Mouse (Mus musculus): Measurements from ENCODE around the gene Agap1. TPM values are rescaled to one million over a fixed set of nuclear protein-coding genes. Genes with fewer than 3 reads are reported as not detected.

Agap1 gene
- polyA plus RNA-seq, 1 experiment = 12.1 TPM

GRCm38 (mm10) chr1:89941701-89942381 lies 487.2 kb downstream of the Agap1 start:
- Histone ChIP-seq H3K27ac (ENCODE audit: control insufficient read depth, insufficient read depth, low read depth, low read length, poor library complexity) (no peak overlapping the region), H3K4me3 (replicated peaks; ENCODE audit: control insufficient read depth, low read depth, low read length) (no peak overlapping the region), H3K4me1 (ENCODE audit: control insufficient read depth, insufficient read depth, low read length) (peaks cover 3% of the 10 kb centered on the region)
- 2% methylated on average over 40 of the region's 40 CpGs for WGBS
- TF ChIP-seq CTCF (IDR thresholded peaks at IDR 0.05; ENCODE audit: control insufficient read depth, insufficient read depth, low read length) (no peak), POLR2A (IDR thresholded peaks at IDR 0.05; ENCODE audit: borderline replicate concordance, control insufficient read depth, low read depth, low read length) (no peak)

- H3K4me3 ChIP-seq (replicated peaks; ENCODE audit: control insufficient read depth, low read depth, low read length) = no peak overlapping the region
- TF ChIP-seq POLR2A (IDR thresholded peaks at IDR 0.05; ENCODE audit: borderline replicate concordance, control insufficient read depth, low read depth, low read length) (no peak), CTCF (IDR thresholded peaks at IDR 0.05; ENCODE audit: control insufficient read depth, insufficient read depth, low read length) (no peak)
These were observed 487.9 kb downstream of the Agap1 start for GRCm38 (mm10) chr1:89942395-89942976.

GRCm38 (mm10) chr1:89943202-89943601 lies 488.6 kb downstream of the Agap1 start:
- Histone ChIP-seq H3K4me1 (ENCODE audit: control insufficient read depth, insufficient read depth, low read length) (peaks cover 3% of the 10 kb centered on the region), H3K4me3 (replicated peaks; ENCODE audit: control insufficient read depth, low read depth, low read length) (no peak overlapping the region), H3K27ac (ENCODE audit: control insufficient read depth, insufficient read depth, low read depth, low read length, poor library complexity) (no peak overlapping the region)
- peak; percentile 78 for TF ChIP-seq CTCF (IDR thresholded peaks at IDR 0.05; ENCODE audit: control insufficient read depth, insufficient read depth, low read length)
- TF ChIP-seq POLR2A (IDR thresholded peaks at IDR 0.05; ENCODE audit: borderline replicate concordance, control insufficient read depth, low read depth, low read length) = no peak
- WGBS = 2% methylated on average over 16 of the region's 16 CpGs

More at GRCm38 (mm10) chr1:89942395-89942976, 487.9 kb downstream of the Agap1 start:
- Histone ChIP-seq H3K4me1 (ENCODE audit: control insufficient read depth, insufficient read depth, low read length) (peaks cover 3% of the 10 kb centered on the region), H3K27ac (ENCODE audit: control insufficient read depth, insufficient read depth, low read depth, low read length, poor library complexity) (no peak overlapping the region)
- WGBS = 11% methylated on average over 15 of the region's 15 CpGs

All from bone marrow, adult 2 months (tissue).